Mouse (Mus musculus): Measurements from ENCODE around the gene Wdr13.
"Not testable (repeated sequence)": the region's sequence is repeated elsewhere in the genome, so short reads cannot be mapped to it uniquely, and the experiment has no call there.

The Wdr13 gene

GRCm38 (mm10) chrX:8105019-8105418, 27.7 kb downstream of the Wdr13 start:
- no peak for DNase-seq (ENCODE audit: low spot score in 2 of 2)

DNA sequence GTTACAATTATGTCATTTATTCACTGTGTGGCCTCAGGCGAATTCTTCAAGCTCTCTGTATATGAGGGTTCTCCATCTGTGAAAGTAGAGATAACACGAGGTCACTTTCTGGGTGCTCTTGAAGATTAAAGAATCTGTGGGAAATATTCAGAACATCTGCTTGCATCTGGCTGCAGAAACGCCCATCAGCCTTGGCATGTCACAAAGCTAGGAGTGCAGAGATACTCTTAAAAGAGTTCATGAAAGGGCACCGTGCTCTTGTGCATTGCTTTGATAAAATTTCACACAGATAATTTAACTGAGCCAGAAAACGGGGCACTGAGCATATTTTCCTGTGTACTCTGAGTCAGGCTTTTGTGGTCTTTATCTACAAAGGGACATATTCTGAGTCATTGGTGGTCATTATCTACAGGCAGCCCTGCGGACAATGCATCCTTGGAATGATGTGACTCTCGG, 30.5 kb downstream of the Wdr13 start:
- peak in 1 of 2 experiments; percentile 15 for DNase-seq (ENCODE audit: low spot score in 2 of 2)

DNA sequence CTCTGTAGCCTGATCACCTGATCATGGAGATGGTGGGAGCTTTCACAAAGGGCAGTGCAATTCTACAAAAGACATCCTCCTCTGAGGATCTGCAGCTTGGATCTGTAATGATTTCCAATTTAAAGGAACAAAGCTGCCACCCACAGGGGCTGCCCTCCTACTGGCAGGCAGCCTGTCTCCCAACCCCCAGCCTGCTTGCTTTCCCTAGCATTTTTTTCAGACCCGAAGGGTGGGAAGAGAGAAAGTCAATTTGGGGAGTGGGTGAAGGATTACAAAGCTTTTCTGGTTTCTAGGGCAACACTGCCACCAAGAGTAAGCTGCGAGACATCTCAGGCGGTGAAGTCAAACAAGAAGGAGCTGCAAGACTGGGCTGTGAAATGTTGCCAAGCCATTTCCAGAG, 31.7 kb downstream of the Wdr13 start:
- DNase-seq (ENCODE audit: low spot score in 2 of 2): no peak

DNA sequence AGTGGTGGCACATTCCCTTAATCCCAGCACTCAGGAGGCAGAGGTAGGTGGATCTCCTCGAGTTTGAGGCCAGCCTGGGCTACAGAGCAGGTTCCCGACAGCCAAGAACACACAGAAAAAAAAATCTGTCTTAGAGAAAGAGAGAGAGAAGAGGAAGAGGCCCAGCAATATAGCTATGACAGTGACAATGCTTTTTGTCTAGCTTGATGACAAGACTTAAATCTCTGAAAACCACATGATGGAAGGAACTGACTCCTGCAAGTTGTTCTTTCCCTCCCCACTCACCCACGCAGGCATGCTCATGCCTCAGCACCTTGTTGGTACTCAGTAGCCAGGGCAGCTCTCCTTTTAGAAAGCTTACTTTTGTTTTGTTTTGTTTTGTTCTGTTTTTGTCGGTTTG, 33.3 kb downstream of the Wdr13 start:
- DNase-seq (ENCODE audit: low spot score in 2 of 2): no peak

GRCm38 (mm10) chrX:8096787-8097242, 35.9 kb downstream of the Wdr13 start:
- DNase-seq (ENCODE audit: low spot score in 2 of 2): peak; percentile 96 to 97

GRCm38 (mm10) chrX:8096068-8096786, 36.5 kb downstream of the Wdr13 start:
- DNase-seq (ENCODE audit: low spot score in 2 of 2): peak; percentile 75 to 86

DNA sequence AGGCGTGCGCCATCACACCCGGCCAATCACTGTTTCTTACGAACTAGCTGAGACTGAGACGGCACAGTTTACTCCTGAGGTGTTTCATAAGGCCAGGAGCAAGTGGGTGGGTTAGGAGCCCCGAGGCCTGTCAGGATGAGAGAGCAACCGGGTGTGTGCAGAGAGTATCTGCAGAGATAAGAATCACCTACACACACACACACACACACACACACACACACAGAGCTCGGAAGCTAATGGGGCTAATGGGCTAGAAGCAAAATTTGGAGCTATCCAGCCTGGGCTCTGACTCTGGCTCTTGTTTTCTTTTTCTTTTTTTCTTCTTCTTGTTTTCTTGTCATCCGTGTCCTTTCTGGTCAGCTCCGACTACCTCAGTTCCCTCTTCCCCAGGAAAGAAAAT, 37.1 kb downstream of the Wdr13 start:
- DNase-seq (ENCODE audit: low spot score in 2 of 2): no peak

GRCm38 (mm10) chrX:8090954-8091347, 41.7 kb downstream of the Wdr13 start:
- DNase-seq (ENCODE audit: low spot score in 2 of 2): not testable (repeated sequence)

- DNase-seq (ENCODE audit: low spot score in 2 of 2): peak; percentile 76 to 78
These were observed 42.2 kb downstream of the Wdr13 start, which contains the start of gene Was for GRCm38 (mm10) chrX:8090346-8090953. Gene Was (minus strand): TSS chrX:8090498.

- no peak for DNase-seq (ENCODE audit: low spot score in 2 of 2)
These were observed 42.9 kb downstream of the Wdr13 start for GRCm38 (mm10) chrX:8089746-8090145.

DNA sequence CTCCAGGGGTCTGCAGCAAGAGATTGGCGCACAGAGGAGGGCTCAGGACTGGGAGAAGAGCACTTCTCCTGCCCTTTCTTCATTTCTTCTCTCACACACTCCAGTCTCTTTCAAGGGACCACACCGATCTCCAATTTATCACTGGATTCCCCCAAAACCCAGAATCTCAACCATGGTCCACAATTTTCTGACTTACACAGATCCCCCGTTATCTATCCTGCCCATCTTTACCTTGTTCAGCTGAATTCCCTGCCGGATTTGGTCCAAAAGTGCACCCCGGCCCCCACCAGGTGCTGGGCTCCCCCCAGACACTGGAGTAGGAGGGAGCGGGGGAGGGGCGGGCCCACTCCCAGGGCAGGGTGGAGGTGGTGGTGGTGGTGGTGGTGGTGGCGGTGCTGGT, 47.1 kb downstream of the Wdr13 start:
- DNase-seq (ENCODE audit: low spot score in 2 of 2): no peak

GRCm38 (mm10) chrX:8084771-8085259, 47.9 kb downstream of the Wdr13 start:
- no peak for DNase-seq (ENCODE audit: low spot score in 2 of 2)

DNA sequence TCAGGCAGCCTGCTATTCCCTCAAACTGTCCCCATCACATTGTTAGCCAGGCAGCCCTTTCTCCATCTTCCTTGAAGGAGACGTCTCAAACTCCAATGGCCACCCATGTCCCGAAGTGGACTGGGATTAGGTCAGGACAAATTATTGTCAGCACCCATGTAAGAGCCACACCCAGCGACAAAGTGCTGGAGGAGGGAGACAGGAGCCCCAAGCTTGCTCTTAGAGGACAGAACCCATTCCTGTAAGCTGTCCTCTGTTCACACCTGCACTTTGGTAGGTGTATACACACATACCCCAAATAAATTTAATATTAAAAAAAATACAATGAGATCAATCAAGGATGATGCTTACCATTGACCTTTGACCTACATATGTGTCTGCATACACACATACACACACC, 57.6 kb downstream of the Wdr13 start:
- no peak for DNase-seq (ENCODE audit: low spot score in 2 of 2)

DNA sequence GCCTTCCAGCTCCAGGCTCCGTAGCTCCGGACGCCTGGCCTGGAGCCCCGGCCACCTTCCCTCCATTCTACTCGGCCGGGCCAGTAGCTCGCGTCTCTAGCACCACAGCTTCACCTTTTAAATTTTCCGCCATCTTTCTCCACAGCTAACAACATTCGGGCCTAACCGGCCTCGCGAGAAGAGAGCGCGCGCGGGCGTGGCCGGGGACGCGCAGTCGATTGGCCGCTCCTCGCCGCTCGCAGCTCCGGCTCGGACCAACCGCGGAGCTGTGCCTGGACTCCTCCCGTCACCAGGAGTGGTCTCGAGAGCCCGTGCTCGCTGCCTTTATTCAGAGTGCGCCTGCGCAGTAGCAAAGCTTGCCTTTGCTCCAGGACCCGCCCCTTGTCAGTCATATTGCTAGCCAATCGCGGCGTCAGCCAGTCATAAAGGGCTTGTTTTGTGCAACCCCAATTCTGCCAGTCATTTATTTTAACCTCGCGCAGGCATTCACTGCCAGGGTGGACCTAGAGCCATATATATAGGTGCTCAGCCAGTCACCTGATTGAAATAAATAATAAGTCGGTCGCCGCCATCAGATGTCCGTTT, 58.2 kb downstream of the Wdr13 start, which contains the start of gene Suv39h1:
Gene Suv39h1, minus strand, starts transcription at position 331 of the 585 bp plus-strand sequence.
- DNase-seq (ENCODE audit: low spot score in 2 of 2): peak; percentile 95 to 96

DNA sequence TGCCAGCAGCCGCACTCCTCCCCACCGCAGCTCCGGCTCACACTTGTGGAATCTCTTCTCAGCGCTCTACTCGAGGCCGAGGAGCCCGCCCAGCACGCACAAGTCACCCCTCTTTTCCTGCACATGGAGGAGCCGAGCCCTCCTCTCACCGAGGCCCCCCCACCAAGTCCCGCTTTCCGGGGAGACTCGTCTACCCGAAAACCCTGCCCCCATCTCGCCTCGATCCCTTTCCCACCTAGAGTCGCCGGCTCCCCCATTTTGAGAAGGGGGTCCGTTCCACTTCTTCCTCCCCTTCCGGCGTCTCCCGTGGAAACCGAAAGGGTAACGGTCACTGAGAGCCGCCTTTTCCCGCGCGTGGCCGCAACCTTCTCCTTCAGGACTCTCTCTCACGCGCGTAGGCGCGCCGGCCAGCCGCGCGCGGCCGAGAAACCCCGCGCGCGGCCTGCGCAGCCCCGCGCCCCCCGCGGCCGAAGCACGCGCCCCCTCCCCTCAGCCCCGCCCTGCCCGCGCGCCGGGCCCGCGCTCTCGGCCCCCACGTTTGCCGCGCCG, 58.7 kb downstream of the Wdr13 start:
- peak in 1 of 2 experiments; percentile 15 for DNase-seq (ENCODE audit: low spot score in 2 of 2)
